Mouse (Mus musculus) ZHBTc4 (cell line): ENCODE measurements around the gene Mical3.

ENCODE experiments used
- DNase-seq: peaks from one replicate; pipeline ENCODE4 v3.0.0-alpha.2; 2011; ENCODE audit warnings: low read depth, low spot score

Gene Mical3

GRCm38 (mm10) chr6:121084050-121084480 is 46.7 kb downstream of the Mical3 start:
- DNase-seq = no peak

DNA sequence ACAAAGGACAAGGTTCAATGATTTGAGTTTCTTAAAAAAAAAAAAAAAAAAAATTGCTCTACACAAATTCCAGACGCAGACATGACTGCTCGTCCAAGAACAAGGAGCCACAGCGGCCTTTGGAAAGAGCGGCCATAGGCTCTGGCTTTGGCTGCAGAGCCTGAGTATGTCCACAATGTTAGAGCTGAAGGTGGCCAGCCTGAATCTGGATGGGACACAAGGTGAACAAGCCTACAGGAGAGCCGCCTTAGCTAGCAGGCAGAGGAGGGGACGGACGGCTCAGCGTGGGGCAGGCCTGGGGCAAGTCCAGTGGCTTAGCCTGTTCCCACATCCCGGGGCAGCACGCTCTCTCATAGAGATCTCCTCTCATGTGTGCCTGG is 48.7 kb downstream of the Mical3 start:
- DNase-seq = no peak

DNA sequence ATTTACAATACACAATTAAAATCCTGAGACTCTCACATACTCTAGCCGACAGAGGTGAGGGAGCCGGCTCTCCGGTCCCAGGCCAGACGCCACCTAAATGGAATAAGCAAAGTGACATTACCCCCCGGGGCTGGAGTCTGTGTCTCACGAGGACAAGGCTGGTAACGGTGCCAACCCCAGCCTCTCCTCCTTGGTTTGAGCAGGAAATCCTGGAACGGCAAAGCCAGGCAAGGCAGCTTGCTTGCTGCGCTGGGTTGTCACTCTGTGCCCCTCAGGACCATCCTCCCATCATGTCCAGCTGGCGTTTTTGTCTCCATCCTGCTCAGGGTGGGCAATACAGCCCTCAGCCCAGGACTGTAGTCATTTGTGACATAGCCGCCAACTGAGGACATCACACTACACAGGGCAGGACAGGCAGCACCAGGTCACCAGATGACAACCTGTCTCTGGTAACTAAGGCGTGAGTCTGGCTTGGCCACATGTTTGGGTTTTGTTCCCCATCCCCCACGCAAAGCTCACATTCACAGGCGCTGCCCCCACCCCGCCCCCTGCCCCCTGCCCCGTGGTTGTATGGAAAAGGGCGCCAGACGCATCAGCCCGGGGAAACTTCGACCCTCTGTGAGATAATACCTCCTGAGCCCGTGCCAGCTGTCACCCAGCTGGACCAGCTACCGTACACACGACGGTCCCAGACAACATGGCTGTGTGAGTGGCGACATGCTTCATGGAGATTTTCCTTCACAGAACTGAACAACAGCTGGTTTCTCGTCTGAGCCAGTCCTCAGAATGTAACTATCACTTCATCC is 49.3 kb downstream of the Mical3 start:
- no peak for DNase-seq

GRCm38 (mm10) chr6:121078175-121078574 is 52.6 kb downstream of the Mical3 start:
- DNase-seq = no peak

- peak; percentile 72 for DNase-seq
Measured at GRCm38 (mm10) chr6:121076929-121077566, 53.8 kb downstream of the Mical3 start.

DNA sequence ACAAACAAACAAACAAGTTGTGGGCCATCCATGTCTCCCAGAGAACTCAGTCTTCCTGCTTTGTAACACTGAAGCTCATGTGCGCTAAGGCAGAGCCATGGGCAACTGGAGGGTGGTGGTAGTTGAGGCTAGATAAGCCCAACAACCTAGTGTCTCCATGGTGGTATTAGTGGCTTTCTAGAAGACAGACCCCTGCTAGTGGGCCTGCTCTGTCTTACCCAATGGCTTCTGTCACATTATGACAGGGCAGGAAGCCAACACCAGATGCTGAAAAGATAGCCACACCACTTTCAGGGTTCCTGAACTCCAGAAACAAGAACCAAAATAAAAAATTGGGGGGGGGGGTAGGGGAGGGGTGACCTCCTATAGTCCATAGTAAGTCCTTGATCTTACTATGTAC is 55.0 kb downstream of the Mical3 start:
- DNase-seq = no peak

GRCm38 (mm10) chr6:121073312-121073711 is 57.5 kb downstream of the Mical3 start:
- DNase-seq = no peak

- DNase-seq = no peak
Measured at GRCm38 (mm10) chr6:121072615-121073014, 58.2 kb downstream of the Mical3 start.

DNA sequence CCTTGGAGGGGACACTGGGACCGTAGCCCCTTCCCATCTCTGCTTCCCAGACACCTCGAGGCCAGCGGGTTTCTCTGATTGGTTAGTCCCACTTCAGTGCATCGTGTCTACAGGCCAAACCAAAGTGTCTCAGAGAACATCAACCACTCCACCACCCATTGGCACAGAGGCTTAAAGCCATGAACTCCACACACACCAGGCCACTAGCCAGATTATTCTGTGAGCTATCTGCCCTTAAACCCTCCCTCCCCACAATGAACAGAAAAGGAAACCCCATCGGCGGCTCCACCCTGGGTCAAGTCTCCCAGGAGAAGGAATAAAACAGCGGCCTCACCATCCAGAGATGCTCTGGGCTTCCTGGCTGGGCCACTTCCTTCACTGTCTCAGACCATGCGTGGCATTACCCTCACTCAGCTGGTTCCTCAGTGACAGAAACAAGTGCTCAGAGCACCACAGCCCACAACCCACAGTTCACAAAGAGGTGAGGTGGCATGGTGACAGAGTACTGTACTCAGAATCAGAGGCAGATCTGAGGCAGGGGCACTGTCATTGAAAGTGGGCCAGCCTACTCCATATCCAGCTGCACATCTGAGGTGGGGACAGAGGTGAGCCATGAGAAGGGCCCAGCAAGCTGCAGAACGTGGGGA is 60.1 kb downstream of the Mical3 start:
- no peak for DNase-seq

DNA sequence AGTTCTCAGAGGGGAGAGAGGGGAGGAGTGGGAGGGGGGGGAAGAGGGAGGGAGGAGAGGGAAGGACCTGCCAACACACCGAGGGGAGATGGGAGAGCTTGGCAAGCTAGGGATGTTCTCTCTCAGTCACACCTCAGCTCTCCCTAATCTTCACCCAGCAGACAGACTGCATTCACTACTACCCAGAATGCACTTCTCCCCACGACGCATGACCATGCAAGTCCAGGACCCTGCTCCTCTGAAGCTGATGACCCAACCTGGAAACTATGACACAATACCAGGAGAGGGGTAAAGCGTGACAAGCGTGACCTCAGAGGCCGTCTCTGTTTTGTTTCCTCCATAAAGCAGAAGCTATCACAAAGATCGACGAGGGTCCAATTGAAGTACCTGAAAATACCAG is 61.6 kb downstream of the Mical3 start:
- no peak for DNase-seq

DNA sequence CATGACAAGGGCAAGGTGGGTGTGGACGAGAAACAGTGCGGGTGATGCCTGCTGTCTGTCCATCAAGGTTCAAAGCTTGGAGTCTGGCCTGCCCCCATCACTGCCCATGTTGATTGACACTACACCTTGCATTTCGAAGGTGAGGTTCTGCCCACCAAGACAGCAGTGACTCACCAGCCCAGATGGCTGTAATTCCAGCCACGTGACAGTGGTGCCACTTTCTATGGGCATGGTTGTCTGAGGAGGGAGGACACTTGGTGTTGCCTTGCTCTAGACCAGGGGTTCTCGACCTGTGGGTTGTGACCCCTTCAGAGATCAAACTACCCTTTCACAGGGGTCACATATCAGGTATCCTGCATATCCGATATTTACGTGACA is 62.7 kb downstream of the Mical3 start:
- no peak for DNase-seq

DNA sequence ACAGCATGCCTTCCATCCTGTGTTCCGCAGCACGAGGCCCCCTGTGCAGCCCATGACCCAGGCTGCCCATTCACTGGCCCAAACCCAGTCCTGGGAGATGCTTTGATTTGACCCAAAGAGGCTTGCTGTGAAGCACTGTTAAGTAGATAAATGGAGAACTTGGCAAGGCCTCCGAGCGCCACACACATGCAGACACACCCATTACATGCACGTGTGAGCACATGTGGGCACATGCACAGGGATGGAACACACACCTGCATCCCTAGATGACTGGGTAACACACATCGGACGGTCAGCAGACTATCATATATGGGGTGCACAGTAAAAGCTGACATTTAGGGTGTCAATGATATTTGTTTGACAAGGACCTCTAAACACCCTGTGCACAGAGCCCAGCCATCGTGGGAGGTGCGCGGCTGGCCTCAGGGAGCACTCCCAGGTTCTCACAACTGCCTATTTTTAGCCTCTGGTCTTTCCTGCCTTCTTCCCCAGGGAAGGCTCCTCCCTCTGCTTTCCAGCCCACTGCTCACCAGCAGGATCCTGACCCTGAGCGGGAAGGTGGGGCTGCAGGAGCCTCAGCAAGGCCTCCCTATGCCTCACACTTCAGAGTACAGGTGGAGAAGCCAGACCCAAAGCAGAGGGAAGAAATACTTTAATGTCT is 63.2 kb downstream of the Mical3 start:
- peak; percentile 36 for DNase-seq

DNA sequence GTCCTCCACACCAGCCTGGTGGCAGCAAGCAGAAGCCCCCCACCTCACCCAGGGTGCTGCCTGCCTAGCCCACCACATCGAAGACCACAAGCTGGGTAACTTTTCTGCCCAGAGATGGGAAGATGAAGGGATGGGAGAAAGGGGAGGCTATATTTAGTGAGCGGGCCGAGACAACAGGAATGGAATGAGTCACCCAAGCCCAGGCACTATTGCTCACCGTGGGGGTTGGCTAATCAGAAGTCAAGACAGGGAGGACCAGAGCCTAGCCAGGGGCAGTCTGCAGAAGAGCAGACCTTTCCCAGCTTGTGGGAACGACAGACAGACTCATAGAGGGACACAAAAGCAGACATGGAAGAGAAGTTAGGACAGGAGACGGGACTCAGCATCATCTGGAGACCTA is 64.0 kb downstream of the Mical3 start:
- no peak for DNase-seq

DNA sequence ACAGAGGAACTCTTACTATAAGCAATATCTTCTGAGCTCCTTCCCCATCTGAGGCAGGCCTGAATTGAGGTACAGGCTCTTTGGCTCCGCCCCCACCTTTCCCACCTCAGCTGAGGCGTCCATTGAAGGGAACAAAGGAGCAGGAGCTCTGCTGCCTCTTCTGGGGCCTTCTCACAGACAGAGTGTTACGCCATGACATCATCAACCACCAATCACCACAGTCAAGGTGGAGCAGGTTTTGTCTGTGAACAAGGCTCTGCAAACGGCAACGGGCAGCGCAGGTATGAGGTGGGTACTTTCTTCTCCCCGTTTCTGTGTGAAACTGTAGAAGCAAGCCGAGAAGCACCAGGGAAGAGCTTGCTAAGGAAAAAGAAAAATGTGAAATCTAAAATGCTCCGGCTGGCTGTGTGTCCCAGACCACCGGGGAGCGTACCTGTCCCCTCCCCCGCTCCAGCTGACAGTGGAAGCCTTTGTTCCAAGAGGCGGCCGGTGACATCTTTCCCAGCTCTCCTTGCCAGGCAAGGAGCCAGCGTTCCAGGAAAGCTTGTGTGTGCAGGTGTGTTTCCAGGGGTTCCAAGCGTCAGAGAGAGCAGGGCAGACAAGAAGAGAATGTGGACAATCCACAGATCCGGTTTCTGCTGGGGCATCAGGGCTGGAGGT is 66.3 kb downstream of the Mical3 start:
- DNase-seq = peak; percentile 89

DNA sequence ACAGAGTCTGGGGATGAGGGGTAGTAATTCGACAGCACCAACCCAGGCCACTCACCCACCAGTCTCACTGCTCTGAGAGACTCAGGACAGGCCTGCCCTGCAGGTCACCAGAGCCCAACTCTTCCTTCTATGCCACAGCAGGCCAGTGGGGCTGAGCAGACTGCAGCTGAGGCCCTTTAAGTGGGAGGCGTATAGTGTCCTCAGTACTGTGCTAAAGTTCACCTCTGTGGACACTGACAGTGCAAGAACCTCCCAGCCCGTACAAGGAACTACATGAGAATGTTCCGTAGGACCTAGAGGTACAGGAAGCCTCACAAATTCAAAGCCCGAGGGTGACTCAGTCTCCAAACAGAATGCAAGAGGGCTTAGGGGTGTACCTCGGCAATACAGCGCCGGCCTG is 67.0 kb downstream of the Mical3 start:
- no peak for DNase-seq

GRCm38 (mm10) chr6:121062891-121063408 is 67.8 kb downstream of the Mical3 start:
- DNase-seq = no peak

GRCm38 (mm10) chr6:121058039-121058438 is 72.8 kb downstream of the Mical3 start:
- no peak for DNase-seq

- no peak for DNase-seq
Measured at GRCm38 (mm10) chr6:121057181-121057956, 73.4 kb downstream of the Mical3 start.

DNA sequence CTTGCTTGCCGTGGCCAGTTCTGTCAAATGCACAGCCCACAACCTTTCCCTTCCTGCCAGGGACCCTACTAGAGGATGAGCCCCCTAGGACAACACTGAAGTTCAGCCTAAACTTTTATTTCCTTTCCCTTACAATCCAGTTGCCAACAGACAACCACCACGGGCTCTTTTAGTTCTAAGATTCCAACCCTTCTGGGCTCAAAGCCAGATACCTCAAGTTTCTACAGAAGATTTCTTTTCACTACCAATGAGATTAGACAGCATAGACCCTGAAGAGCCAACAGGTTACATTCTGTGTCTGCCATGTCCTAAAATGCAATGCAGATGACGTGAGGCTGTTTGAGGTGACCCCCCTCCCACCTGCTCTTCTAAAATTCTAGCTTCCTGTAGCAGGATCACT is 75.3 kb downstream of the Mical3 start:
- DNase-seq = no peak

GRCm38 (mm10) chr6:121054908-121055307 is 75.9 kb downstream of the Mical3 start:
- DNase-seq = no peak

DNA sequence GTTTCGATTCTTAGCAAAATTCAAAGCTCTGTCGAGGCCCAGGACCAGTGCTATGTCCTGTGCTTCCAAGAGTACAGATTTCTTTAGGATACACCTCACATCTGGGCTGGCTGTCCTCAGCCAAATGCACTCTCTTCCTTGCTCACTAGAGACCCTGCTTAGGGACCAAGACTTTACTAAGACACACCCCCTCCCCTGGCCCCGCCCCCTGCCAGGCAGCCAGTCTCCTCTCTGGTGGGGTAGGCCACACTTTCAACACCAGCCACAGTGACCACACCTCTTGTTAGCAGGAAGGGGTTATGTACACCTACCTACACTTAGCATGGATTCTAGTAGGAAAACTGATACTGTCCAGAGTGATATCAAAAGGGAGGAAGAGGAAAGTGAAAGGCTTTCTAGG is 76.5 kb downstream of the Mical3 start:
- no peak for DNase-seq
